Mouse (Mus musculus) liver, embryonic 15.5 days (tissue): Measurements from ENCODE around the gene Brd1. TPM values are rescaled to one million over a fixed set of nuclear protein-coding genes. Genes with fewer than 3 reads are reported as not detected.
"Not testable (repeated sequence)": the region's sequence is repeated elsewhere in the genome, so short reads cannot be mapped to it uniquely, and the experiment has no call there.

ENCODE experiments used
- ATAC-seq: fragments of 200-750 bp; cut with Nextera tagmentation; 2 replicates; pipeline ENCODE4 v1.8.0; 2017; ENCODE audit warnings: moderate number of reproducible peaks, mild to moderate bottlenecking, moderate library complexity; ENCODE audit not compliant: insufficient read depth
- H3K27ac ChIP-seq: fragments of 300-500 bp; sonication (generic); replicated peaks from 2 replicates; pipeline ENCODE4 v1.5.1; 2015; ENCODE audit warnings: mild to moderate bottlenecking, inconsistent platforms
- H3K27me3 ChIP-seq: fragments of 300-500 bp; sonication (generic); 2 replicates; pipeline ENCODE4 v1.6.1; 2015; ENCODE audit warnings: mild to moderate bottlenecking, inconsistent platforms
- H3K36me3 ChIP-seq: fragments of 300-500 bp; sonication (generic); replicated peaks from 2 replicates; pipeline ENCODE4 v1.6.1; 2015; ENCODE audit warnings: moderate library complexity, mild to moderate bottlenecking, inconsistent platforms
- H3K4me1 ChIP-seq: fragments of 300-500 bp; sonication (generic); replicated peaks from 2 replicates; pipeline ENCODE4 v1.6.1; 2015; ENCODE audit warnings: inconsistent platforms
- H3K4me2 ChIP-seq: fragments of 300-500 bp; sonication (generic); 2 replicates; pipeline ENCODE4 v1.6.1; 2015; ENCODE audit warnings: moderate library complexity, mild to moderate bottlenecking, inconsistent platforms
- H3K4me3 ChIP-seq: fragments of 300-500 bp; sonication (generic); replicated peaks from 2 replicates; pipeline ENCODE4 v1.5.1; 2015; ENCODE audit warnings: mild to moderate bottlenecking, inconsistent platforms
- H3K9ac ChIP-seq: fragments of 300-500 bp; sonication (generic); 2 replicates; pipeline ENCODE4 v1.6.1; 2015; ENCODE audit warnings: moderate library complexity, mild to moderate bottlenecking, inconsistent platforms
- H3K9me3 ChIP-seq: fragments of 300-500 bp; sonication (generic); replicated peaks from 2 replicates; pipeline ENCODE4 v1.6.1; 2016; ENCODE audit warnings: inconsistent platforms
- WGBS: fragments of 180-500 bp; shearing (Covaris S2); methylation state at CpG from one replicate; pipeline ENCODE4 v1.1.7; 2015; ENCODE audit warnings: mixed read lengths; ENCODE audit not compliant: insufficient replicate concordance; 5-methylcytosine and 5-hydroxymethylcytosine counted together
- polyA plus RNA-seq: library from polyadenylated mRNA; unstranded; fragments of >200 nt; fragmentation: Nextera tagmentation; extraction: Ambion mirVana; gene quantifications from 2 replicates; pipeline ENCODE4 v1.2.1, GENCODE M21; 2015

Brd1 gene
- polyA plus RNA-seq, 1 experiment from 2014 or later, result 5.8 TPM

DNA sequence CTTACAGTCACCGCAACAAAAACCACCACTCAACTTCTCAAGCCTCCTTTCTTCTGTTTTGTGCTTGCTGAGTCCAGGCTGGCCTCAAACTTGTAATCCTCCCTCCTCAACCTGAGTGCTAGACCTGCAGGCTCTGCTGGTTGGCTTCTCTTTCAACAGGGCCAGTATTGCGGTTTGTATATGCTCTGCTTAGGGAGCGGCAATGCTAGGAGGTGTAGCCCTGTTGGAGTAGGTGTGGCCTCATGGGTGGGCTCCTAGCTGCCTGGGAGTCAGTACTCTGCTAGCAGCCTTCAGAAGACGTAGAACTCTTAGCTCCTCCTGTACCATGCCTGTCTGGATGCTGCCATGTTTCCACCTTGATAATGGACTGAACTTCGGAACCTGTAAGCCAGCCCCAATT is 25.8 kb downstream of the Brd1 start:
- H3K27ac ChIP-seq, result no peak overlapping the region
- no peak for ATAC-seq
- no peaks in the 10 kb centered on the region for H3K4me1 ChIP-seq
- H3K9me3 ChIP-seq, result no peaks in the 10 kb centered on the region
- 88% methylated on average over 5 of the region's 5 CpGs for WGBS
- H3K4me3 ChIP-seq, result no peak overlapping the region
- no peaks in the 10 kb centered on the region for H3K27me3 ChIP-seq
- H3K9ac ChIP-seq, result no peak overlapping the region
- no peak overlapping the region for H3K4me2 ChIP-seq
- peaks cover 99% of the 10 kb centered on the region for H3K36me3 ChIP-seq

DNA sequence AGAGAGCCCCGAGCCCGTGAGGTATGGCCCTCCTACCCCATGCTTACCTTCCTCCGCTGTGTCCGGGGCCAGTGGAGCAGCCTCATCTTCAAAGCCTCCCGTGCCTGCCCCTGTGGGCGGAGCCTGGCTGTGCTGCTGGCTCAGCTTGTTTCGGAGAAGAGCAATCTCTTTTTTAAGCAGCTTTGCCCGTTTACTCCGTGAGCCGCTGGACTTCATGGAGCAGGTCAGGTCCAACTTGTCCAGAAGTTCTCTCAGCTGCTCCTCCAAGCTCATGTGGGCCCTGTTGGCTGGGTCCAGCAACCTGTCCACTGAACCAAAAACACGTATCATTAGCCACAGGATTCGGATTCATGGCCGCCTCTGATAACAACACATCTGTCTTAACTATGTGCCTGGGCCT is 27.0 kb downstream of the Brd1 start:
- not testable (repeated sequence) for H3K9ac ChIP-seq, H3K9me3 ChIP-seq, H3K27ac ChIP-seq, H3K4me3 ChIP-seq, H3K4me1 ChIP-seq, H3K4me2 ChIP-seq, H3K27me3 ChIP-seq, ATAC-seq
- H3K36me3 ChIP-seq, result peaks cover 99% of the 10 kb centered on the region
- WGBS, result 81% methylated on average over 13 of the region's 13 CpGs

DNA sequence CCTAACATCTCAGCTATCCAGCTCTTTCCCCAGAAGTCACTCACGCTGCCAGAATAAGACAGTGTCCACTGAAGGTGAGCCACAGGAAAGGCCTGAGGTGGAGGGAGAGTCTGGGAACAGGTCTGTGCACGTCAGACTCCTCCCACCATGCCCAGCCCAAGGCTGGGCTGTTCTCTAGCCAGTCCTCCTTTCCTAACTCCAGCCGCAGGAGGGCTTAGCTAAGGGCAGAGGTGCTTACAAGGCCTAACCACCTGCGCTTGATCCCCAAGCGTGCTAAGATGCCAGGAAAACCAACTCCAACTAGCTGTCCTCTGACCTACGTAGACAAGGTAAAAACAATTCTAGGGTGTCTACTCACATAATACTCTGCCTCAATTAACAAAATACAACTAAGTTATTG is 27.7 kb downstream of the Brd1 start:
- H3K9ac ChIP-seq, result no peak overlapping the region
- no peaks in the 10 kb centered on the region for H3K4me1 ChIP-seq
- H3K9me3 ChIP-seq, result no peaks in the 10 kb centered on the region
- no peak overlapping the region for H3K4me2 ChIP-seq
- H3K27ac ChIP-seq, result no peak overlapping the region
- H3K4me3 ChIP-seq, result no peak overlapping the region
- 83% methylated on average over 6 of the region's 6 CpGs for WGBS
- H3K27me3 ChIP-seq, result no peaks in the 10 kb centered on the region
- no peak for ATAC-seq
- peaks cover 99% of the 10 kb centered on the region for H3K36me3 ChIP-seq

DNA sequence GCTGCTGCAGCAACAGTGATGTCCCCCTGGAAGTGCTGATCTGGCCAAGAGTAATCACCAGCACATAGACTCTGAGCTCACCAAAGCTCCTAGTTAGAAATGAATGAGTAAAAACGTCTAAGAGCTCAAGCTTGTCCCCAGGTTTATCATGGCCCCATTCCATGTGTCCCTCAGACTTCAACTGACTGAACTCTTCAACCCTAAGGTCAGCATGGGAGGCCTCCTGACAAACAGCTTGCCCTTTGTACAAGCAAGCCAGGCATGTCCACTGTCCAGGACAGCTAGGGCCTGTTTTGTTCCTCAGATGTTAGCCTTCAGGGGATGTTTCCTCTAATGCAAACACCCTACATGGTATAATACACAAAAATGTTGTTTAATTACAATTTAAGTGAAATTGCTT is 29.7 kb downstream of the Brd1 start:
- H3K36me3 ChIP-seq, result peaks cover 99% of the 10 kb centered on the region
- H3K4me1 ChIP-seq, result no peaks in the 10 kb centered on the region
- no peak overlapping the region for H3K27ac ChIP-seq
- no peaks in the 10 kb centered on the region for H3K27me3 ChIP-seq
- ATAC-seq, result no peak
- H3K4me2 ChIP-seq, result no peak overlapping the region
- H3K9ac ChIP-seq, result no peak overlapping the region
- WGBS, result 46% methylated on average over 1 of the region's 1 CpGs
- H3K4me3 ChIP-seq, result no peak overlapping the region
- no peaks in the 10 kb centered on the region for H3K9me3 ChIP-seq

DNA sequence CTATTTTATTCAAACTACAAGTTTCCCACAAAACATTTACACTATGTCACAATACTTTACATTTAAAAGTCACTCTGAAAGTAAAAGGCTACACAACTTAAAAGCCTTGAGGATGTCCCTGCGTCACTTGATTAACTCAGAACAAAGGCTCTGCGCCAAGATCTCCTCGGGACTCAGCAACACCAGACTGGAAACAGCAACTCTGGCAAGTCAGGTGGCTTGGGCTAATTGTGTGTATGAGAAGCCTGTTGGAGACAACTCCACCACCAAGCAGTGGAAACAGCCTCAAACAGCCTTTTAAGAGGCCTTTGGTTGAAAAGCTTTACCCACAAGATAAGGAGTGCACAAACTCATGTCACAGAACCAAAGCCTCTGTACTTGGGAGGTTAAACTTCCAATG is 31.5 kb downstream of the Brd1 start:
- H3K27me3 ChIP-seq, result no peaks in the 10 kb centered on the region
- H3K4me2 ChIP-seq, result no peak overlapping the region
- no peaks in the 10 kb centered on the region for H3K4me1 ChIP-seq
- H3K4me3 ChIP-seq, result no peak overlapping the region
- peaks cover 98% of the 10 kb centered on the region for H3K36me3 ChIP-seq
- no peak overlapping the region for H3K9ac ChIP-seq
- no peak for ATAC-seq
- 87% methylated on average over 3 of the region's 3 CpGs for WGBS
- H3K27ac ChIP-seq, result no peak overlapping the region
- H3K9me3 ChIP-seq, result no peaks in the 10 kb centered on the region

DNA sequence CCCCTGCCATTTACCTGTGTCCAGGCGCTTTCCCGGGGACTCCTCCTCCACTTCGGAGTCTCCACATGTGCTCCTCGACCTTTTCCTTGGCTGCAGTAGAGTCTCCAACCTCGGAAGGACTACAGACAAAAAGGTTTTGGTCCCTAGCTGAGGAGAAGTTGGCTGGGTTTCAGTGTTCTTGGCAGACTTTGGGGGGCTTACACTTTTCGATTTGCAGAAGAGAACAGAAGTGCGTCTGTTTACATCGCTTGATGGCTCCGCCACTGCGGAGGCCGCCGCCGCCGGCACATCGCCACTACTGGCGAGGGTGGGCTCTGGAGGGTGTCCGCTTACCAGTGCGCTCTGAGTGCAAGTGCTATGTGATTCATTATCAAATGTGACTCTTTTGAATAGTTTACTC is 33.3 kb downstream of the Brd1 start:
- Histone ChIP-seq H3K4me3 (no peak overlapping the region), H3K27ac (no peak overlapping the region), H3K36me3 (peaks cover 96% of the 10 kb centered on the region), H3K27me3 (no peaks in the 10 kb centered on the region), H3K4me2 (no peak overlapping the region), H3K4me1 (no peaks in the 10 kb centered on the region), H3K9me3 (no peaks in the 10 kb centered on the region), H3K9ac (no peak overlapping the region)
- 92% methylated on average over 18 of the region's 18 CpGs for WGBS
- ATAC-seq, result no peak

DNA sequence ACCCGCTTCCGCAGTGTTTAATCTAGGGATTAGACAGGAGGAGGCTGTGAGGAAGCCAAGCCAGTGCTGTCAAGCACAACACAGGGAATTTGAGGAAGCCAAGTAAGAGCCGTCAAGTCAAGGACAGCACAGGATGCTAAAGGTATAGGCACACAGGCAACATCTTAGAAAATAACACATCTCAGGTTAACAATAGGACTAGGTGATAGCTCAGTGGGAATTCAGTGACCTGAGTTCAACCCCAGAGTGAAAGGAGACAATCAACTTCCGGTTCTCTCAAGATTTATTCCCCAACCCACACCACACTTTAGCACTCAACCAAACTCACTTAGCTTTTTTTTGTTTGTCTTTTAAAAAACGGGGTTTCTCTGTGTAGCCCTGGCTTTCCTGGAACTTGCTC is 34.5 kb downstream of the Brd1 start:
- 82% methylated on average over 5 of the region's 5 CpGs for WGBS
- Histone ChIP-seq H3K36me3 (peaks cover 97% of the 10 kb centered on the region), H3K9me3 (no peaks in the 10 kb centered on the region), H3K4me3 (no peak overlapping the region), H3K27ac (no peak overlapping the region), H3K9ac (no peak overlapping the region), H3K27me3 (no peaks in the 10 kb centered on the region), H3K4me1 (no peaks in the 10 kb centered on the region), H3K4me2 (no peak overlapping the region)
- no peak for ATAC-seq

DNA sequence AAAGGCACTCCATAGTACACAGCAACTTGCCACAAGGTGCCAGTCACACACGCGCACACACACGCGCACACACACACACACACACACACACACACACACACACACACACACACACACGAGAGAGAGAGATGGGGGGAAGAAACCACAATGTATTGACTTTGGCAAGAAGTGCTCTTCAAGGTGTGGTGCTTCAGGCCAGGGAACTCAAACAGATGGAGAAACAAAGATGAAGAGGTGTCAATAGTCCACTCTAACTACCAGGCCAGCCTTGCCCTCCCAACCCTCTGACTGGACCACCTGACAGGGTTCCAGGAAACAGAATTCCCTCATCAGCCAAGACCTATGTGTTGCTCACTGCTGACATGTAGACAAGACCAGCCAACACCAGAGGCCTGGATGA is 36.4 kb downstream of the Brd1 start:
- Histone ChIP-seq H3K36me3 (peaks cover 97% of the 10 kb centered on the region), H3K4me3 (no peak overlapping the region), H3K27ac (no peak overlapping the region), H3K9ac (no peak overlapping the region), H3K4me2 (no peak overlapping the region), H3K9me3 (no peaks in the 10 kb centered on the region), H3K4me1 (no peaks in the 10 kb centered on the region), H3K27me3 (no peaks in the 10 kb centered on the region)
- no peak for ATAC-seq
- WGBS, result 90% methylated on average over 5 of the region's 5 CpGs

DNA sequence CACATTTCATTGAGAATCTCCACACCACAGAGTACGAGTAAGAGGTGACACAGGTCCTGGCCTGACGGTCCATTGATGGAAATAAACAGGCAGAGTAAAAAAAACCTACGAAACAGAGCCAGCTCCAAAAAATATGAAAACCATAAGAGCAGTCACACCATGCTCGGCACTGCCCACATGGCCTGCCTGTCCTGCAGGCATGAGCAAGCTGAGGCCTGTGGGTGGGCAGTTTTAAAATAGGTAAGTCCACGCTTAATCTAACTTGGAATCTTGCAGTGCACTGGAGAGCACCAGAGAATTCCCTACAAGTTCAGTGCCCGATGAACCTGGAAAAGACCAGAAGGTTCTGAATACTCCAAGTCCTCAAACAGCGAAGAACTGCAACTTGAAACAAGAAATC is 38.0 kb downstream of the Brd1 start:
- Histone ChIP-seq H3K4me2 (no peak overlapping the region), H3K27me3 (no peaks in the 10 kb centered on the region), H3K27ac (no peak overlapping the region), H3K4me1 (no peaks in the 10 kb centered on the region), H3K9me3 (no peaks in the 10 kb centered on the region), H3K36me3 (peaks cover 97% of the 10 kb centered on the region), H3K9ac (no peak overlapping the region), H3K4me3 (no peak overlapping the region)
- WGBS, result 86% methylated on average over 7 of the region's 7 CpGs
- ATAC-seq, result no peak

DNA sequence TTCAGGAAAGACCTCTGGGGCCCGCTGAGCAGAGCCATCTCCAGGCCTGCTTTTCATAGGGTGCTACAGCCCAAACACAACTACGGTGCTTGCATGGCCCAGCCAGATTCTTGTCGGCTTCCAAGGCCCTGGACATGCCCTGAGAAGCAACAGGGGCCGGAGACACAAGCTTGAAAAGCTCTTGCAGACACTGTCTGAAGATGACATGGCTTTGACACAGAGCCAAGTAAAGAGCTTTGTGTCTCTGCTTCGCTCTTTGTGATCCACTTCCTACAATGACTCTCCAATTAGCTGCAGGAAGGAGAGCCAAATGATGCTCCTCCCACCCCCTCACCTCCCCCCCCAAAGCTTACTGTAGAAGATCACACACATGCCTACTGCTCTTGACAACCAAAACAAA is 40.0 kb downstream of the Brd1 start:
- H3K4me1 ChIP-seq, result no peaks in the 10 kb centered on the region
- H3K4me3 ChIP-seq, result no peak overlapping the region
- WGBS, result 81% methylated on average over 5 of the region's 5 CpGs
- H3K4me2 ChIP-seq, result no peak overlapping the region
- peaks cover 97% of the 10 kb centered on the region for H3K36me3 ChIP-seq
- no peaks in the 10 kb centered on the region for H3K9me3 ChIP-seq
- no peaks in the 10 kb centered on the region for H3K27me3 ChIP-seq
- H3K9ac ChIP-seq, result no peak overlapping the region
- ATAC-seq, result no peak
- no peak overlapping the region for H3K27ac ChIP-seq

DNA sequence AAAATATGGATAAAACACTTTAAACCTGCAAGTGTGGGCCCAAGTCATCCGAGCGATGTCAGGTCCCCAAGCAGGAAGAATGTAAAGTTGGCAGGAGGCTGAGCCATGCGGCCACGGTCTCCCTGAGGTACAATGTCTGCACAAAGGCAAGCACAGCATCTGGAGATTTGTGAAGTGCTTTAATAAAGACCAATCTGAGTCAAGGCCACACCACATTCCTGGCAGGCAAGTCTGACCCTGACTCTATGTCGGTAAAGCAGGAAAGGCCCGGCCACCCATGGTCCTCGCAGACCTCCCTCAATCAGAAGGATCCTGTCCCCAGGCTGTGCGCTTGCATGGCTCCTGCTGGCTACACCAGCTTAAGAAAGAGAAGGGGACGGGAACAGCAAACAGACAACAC is 41.3 kb downstream of the Brd1 start:
- Histone ChIP-seq H3K4me1 (no peaks in the 10 kb centered on the region), H3K27ac (no peak overlapping the region), H3K9ac (no peak overlapping the region), H3K4me3 (no peak overlapping the region), H3K9me3 (no peaks in the 10 kb centered on the region), H3K4me2 (no peak overlapping the region), H3K27me3 (no peaks in the 10 kb centered on the region), H3K36me3 (peaks cover 97% of the 10 kb centered on the region)
- ATAC-seq, result no peak
- WGBS, result 87% methylated on average over 9 of the region's 9 CpGs

DNA sequence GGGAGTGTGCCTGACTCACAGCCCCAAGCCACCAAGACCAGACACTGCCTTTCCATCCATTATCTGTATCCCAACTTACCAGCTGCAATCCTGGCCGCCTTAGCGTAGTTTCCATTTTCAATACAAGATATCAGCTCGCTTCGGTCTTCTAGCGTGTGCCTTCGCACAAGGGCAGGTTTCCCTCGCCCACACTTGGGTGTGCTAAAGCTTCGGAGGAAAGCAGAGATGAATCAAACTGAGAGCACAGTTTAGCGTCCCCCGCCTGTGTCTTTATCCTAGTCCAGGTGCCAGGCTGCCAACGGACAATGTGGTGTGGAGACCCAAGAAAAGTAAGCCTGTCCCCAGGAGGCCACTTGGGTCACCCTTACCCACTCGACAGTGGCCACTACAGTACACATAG is 42.9 kb downstream of the Brd1 start:
- Histone ChIP-seq H3K27me3 (no peaks in the 10 kb centered on the region), H3K4me1 (no peaks in the 10 kb centered on the region), H3K36me3 (peaks cover 98% of the 10 kb centered on the region), H3K9ac (no peak overlapping the region), H3K27ac (no peak overlapping the region), H3K4me2 (no peak overlapping the region), H3K9me3 (no peaks in the 10 kb centered on the region), H3K4me3 (no peak overlapping the region)
- ATAC-seq, result no peak
- 90% methylated on average over 12 of the region's 12 CpGs for WGBS
